Mouse (Mus musculus): Measurements from ENCODE around the gene Aamdc.

Aamdc gene

DNA sequence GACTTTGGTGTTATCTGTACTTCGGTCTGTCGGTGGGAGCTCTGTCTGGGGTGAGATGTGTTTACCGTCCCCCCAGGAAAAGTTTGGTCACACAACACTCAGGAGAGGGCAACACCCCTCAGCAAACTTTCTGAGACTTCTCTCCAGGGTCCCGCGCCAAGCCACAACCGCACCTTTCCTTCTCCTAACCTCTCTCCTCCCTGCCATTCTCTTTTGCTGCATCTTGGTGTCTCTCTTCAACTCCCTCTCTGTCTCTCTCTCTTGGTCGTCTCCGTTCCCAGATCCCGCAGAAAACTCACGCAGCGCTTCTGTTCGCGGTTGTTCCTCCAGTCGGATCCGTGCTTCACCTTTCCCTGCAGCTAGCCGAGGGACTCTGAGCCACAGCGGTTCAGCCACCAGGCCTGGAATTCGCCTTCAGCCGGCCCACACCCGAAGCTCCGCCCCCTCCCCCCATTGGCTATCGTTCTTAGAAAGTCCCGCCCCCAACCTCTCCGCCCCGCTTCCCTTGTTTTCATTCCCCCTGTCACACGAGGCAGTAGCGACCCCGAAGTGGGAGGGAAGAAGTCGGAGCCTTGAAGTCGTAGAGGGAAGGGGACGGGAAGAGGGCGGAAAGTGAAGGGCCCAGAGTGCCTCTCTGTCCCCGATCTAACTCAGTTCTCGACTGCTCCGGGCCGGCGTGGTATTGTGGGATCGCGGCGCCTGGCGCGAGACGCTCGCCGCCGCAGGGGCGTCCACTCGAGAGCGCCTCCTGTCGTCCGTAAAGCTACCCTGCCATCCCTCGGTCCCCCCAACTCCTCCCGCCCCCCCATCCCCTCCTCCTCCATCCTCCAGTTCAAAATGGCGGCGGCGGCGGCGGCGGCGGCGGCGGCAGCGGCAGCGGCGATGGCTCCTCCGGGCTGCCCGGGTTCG, at the start of gene Aamdc, which contains the start of gene Rsf1:
Gene Aamdc, minus strand, starts transcription at position 431 of the 909 bp plus-strand sequence.
Gene Rsf1, plus strand, starts transcription at position 823 of the 909 bp plus-strand sequence.
- peak; percentile 98 for DNase-seq

DNA sequence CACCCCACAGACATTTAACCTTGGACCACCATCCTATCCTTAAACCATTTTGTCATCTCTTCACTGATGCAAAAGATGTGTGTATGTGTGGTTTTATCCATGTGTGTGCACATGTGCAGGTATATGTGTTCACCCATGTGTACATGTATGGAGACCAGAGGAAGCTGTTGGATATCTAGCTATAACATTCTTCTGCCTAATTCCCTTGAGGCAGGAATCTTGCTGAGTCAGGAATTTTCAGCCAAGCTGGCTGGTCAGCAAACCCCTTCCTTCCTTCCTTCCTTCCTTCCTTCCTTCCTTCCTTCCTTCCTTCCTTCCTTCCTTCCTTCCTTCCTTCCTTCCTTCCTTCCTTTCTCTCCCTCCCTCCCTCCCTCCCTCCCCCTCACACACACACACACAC, 44.1 kb upstream of the Aamdc start:
- no peak for DNase-seq

DNA sequence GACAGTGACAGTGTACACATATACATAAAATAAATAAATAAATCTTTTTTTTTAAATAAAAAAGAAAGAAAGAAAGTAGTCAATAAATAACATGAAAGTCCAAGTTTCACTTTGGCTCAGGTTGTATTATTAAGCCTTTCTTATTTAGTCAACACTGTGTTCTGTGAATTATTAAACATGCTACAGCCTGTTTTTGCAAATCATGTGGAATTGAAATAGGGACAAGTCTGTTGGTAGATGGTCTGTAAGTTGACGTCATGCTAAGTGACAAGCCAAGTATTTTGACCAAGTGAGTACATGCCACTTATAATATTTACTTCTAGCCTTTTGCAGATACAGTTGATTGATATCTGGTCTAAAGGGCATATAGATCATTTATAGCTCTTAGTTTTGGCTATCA, 43.4 kb upstream of the Aamdc start:
- no peak for DNase-seq

DNA sequence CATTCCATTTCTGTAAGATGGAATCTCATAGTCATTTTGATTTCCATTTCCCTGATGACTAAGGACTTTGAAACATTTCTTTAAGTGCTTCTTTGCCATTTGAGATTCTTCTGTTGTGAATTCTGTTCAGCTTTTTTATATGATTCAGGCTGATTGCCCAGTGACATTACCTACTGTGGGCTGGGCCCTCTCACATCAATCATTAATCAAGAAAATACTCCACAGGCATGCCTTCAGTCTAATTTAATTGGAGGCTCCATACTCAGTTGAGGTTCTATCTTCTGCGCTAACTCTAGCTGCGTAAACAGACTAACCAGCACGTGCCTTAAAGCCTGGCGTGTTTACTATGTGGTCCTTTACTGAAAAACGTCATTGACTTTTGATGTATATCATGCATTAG, 42.0 kb upstream of the Aamdc start:
- no peak for DNase-seq

DNA sequence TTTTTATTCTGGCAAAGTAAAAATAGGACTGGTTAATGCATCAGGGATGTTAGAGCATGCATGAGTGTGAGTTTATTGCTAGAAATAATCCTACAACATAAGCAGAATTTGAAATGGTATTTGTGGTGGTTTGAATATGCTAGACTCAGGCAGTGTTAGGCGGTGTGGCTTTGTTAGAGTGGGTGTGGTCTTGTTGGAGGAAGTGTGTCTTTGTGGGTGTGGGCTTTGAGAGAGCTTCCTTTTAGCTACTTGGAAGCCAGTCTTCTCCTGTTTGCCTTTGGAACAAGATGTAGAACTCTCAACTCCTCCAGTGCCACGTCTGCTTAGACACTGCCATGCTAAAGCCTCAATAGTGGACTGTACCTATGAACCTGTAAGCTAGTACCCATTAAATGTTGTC, 19.3 kb upstream of the Aamdc start:
- DNase-seq, result no peak

DNA sequence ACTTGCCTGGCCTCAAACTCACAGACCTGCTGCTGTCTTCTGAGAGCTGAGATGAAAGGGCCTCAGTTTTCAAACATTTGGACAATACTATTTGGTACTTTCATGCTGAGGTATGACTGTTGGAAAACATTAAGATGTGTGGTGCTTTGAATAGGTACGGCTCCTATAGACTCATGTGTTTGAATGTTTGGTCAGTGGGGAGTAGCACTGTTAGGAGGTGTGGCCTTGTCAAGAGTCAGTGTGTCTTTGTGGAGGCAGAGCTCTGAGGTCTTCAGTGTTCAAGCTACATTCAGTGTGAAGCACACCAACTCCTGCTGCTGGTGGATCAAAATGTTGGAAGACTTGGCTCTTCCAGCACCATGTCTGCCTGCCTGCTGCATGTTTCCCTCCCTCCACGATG, 14.2 kb upstream of the Aamdc start:
- DNase-seq, result no peak

DNA sequence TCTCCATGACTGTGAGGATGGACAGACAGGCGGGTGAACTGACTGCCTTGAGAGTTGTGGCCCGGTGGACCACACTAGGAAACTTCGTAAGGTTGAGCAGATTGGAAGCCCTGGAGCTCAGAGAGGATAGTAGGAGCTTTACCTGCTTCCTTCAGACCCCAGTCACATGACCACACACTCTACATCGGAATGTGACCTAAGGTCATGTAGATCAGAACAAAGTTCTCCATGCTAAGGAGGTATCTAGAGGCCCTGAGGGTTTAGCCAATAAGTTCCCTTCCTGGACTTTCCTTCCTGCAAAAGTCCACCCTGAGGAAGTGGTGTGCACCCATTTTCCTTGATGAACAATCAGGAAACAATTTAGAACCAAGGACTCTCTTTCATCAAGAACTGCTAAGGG, 13.1 kb upstream of the Aamdc start:
- no peak for DNase-seq

DNA sequence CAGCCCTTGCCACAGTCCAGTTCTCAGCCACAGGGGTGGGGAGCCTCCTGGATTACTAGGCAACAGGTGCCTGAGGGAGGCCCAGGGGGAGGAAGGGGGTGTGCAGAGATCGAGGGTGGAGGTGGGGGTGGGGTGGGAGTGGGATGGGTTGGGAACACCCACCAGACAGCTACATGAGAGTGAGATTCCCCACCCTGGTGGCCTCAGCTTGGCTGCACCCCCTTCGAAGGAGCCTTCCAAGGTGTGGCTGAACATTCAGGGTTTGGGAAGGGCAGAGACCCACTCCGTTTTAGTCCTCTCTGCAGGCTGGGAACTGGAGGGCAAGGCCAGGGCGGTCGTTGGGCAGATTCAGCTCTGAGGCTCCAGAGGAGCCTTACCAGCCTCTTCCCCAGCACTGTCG, 12.0 kb upstream of the Aamdc start:
- DNase-seq, result no peak

DNA sequence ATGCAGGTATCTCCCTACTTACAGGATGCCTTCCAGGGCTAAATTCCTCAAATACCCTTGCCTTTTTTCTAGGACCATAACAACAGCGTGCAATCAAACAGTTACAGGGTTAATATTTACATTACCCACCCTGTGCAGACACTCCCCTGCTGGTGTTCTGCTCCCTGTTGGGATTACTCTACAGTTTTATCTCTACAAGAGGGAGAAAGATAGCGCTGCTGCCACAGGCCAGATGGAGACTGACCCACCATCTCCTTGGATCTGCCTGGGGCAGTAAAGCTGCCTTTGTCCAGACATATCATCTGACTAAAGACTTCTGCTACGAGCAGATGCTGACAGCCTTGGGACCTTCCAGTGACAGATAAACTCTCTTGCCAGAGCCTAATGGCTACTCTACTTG, 11.2 kb upstream of the Aamdc start:
- DNase-seq, result no peak

DNA sequence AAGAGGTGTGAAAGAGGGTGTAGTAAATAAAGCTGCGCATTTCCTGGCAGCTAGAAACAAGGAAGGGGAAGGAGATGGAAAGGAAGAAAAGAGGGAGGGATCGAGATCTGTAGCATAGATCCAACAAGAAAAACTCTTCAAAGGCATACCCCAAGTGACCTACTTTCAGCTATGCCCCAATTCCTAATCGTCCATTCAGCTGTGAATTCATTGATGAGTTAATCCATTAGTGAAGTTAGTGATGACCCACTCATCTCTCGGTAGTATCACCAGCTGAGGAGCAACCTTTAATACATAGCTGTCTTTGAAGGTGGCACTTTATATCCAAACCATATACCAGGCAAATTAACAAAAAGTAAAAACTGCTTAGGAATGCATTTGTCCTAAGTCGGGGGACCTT, 9.2 kb upstream of the Aamdc start:
- DNase-seq, result no peak

DNA sequence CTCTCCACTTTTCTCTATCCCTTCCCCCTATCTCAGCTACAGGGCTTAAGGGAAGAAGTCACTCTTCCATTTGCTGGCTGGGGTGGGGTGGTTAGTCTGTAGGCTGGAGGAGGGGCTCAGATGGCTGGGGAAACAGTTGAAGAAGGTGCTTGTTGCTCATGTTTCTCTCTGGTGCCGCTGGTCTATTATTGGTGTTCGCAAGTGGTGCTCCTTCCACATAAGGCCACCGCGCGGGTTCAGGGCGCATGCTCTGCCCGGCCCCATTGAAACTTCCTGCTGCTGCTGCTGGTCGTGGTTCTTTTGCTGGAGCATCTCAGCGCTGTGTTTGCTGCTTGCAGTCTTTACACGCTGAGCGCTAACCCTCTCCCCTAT, 1.5 kb upstream of the Aamdc start:
- DNase-seq, result peak; percentile 89 to 91

DNA sequence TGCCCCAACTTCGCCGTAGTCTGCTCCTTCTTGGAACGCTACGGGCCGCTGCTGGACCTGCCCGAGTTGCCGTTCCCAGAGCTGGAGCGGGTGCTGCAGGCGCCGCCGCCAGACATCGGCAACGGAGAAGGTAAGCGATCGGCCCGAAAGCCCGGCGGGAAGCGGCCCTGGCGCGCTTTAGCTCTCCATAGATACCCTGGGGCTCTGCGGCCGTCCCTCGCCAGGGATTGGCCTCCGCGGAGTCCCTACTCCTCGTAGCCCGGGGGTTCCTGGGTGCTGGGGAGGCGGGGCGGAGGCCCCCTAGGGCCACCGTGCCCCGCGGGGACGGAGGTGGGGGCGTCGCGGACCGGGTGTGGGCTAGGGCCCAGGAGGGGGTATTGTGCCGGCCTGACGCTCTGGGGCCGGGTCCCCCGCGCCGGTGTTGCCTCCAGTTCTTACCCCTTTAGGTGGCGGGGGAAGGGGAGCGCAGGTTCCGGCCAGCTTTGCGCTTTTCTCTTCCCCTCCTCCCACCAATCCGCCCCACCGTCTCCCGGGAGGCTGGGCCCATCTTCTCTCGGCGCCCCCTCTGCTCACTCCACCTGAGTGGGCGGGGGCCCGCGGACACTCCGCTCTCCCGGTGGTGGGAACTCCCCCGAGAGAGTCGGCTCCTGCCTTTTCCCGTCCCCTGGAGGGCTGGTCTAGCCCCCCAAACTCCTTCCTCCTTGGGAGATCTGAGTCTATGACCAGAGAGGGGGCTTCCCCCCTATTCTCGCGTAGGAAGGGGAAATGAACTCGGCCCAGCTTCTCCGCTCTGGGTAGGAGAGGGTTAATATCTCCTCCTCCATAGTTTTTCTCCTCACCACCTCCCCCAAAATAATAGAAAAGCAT, 912 bp upstream of the Aamdc start:
- peak; percentile 32 to 69 for DNase-seq

DNA sequence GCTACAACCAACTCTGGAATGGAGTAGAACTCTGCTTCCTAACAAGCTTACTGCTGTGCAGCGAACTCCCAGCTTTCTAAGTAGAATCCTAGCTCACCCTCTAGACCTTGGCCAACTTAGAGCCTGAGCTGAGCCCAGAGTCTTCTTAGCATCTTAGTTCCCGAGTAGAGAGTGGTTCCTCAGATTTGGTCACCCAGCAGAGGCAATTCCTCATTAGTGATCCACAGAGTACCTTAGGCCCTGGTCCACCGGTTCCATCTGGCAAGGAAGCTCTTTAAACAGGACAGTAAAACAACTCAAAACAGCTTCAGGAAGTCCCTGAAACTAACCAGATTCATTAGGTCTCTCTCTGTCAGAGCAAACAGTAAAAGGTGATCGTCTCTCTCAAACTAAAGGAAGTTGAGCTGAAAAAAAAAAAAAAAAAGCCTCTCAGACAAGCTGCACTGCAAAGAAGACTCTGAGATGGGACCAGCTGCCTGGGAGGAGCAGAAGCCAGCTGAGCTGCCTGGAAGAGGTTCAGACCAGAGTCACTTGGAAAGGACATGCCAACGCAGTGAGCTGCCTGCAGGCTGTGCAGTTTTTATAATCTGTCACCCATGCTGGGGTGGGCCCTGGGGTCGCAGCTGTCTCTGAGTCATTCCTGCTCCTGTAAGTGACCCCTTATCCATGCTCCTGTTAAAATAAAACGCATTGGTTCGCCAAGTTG, 783 bp downstream of the Aamdc start:
- peak; percentile 42 to 62 for DNase-seq

DNA sequence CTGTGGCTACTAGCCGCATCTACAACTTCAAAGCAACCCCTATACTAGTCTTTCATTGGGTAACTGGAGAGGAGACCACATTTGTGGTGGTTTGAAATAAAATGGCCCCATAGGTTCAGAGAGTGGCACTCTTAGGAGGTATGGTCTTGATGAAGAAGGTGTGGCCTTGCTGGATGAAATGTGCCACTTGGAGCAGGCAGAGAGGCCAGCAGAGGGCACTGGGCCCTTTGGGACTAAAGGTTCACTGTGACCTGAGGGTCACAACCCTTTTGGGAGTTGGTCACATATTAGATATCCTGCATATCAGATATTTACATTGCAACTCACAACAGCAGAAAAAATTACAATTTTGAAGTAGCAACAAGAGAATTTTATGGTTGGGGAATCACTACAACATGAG, 8.9 kb downstream of the Aamdc start:
- peak; percentile 17 to 39 for DNase-seq

DNA sequence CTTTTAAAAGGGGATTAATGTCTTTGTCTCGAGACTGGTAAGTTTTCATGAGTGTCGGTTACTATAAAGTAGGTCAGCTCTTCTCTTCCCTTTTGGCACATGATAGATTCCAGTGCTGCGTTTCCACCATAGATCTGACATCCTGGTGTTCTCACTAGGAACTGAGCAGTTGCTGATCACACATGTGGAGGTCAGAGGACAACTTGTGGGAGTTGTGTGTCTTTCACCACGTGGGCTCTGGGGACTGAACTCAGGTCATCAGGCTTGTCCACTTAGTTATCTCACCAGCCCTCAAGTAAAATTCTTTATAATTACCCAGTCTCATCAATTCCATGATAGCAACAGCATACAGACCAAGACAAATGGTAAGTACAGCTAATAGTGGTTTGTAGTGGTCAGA, 9.9 kb downstream of the Aamdc start:
- no peak for DNase-seq

DNA sequence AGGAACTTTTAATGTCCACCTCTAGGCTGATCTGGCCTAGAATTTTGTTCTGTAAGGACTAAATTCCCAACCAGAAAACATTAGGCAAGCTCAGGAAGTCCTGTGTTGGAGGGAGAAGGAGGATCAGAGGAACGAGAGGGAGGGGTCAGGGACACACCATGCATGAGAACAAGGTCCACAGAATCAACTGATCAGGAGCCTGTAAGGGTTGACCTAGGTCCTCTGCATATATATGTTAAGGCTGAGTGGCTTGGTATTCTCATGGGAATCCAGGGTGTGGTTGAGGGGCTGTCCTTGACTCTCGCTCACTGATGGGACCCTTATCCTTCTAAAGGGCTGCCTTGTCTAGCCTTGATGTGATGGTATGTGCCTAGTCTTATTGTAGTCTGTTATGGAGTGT, 15.7 kb downstream of the Aamdc start:
- DNase-seq, result no peak

DNA sequence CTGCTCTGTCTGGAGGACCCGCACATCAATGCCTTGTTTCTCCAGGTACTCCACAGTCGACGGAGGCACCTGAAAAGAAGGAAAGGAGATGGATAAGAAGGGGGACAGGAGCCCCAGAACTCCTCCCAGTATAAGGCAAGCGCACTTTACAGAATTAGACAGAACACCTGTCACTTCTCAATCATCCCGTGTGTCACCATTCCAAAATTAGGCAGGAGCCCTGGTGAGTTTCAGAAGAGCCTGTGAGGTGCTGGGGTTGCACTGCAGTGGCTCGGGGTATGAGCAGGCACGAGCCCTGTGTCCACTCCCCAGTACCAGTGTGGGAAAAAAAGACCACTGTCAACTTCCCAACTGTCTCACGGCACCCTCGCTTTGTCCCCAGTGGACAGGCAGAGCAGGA, 28.6 kb downstream of the Aamdc start:
- DNase-seq, result no peak

DNA sequence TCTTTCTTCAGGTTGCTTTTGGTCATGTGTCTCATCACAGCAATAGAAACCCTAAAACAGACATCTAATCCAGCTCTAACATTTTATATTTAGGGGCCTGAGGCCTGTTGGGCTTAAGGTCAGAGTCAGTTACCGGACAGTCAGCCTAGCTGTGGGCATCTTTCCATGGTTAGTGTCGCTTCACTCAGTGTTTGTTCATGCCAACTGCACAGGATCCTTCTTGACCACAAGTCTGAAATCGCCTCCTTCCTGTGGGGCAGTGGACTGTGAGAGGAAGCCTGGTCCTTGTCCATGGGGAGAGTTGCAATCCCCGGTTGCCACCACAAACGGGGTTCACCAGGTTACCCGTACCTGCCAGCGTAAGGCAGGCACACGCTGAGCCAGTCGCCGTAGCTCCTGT, 30.0 kb downstream of the Aamdc start:
- DNase-seq, result no peak

DNA sequence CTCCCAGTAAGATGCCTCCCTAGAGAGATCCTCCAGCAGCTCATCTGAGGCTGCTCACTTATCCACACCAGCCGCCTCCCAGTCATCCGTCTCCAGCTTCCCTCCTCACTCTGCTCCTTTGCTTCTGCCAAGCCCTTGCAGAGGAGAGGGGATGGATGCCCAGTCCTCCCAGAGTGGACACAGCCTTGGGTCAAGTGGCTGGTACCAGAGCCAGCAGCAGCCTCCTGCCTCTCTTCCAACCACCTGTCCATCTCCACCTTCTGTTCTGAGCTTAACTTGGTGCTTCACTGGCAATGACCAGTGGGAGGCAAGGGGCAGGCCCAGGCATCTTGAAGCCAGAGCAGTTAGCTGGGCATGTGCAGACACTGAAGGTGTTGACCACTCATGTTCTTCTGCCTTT, 32.8 kb downstream of the Aamdc start:
- no peak for DNase-seq

DNA sequence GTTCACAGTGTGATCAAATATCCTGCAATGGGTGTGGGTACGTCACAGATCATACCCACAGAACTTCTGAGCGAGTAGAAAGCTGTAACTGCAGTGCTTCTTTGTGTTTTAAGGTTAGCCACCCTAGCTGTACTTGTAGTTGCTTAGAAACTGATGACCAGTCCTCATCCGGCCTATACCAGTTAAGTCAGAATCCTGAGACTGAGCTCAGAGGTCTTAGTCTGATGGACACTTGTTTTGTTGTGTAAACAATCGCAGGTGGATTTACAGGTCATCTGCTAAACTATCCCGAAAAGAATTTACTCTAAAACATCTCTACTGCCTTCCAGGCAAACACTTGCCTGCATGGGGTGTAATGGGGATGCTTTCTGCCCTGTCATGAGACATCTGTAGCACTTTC, 42.7 kb downstream of the Aamdc start:
- DNase-seq, result no peak

DNA sequence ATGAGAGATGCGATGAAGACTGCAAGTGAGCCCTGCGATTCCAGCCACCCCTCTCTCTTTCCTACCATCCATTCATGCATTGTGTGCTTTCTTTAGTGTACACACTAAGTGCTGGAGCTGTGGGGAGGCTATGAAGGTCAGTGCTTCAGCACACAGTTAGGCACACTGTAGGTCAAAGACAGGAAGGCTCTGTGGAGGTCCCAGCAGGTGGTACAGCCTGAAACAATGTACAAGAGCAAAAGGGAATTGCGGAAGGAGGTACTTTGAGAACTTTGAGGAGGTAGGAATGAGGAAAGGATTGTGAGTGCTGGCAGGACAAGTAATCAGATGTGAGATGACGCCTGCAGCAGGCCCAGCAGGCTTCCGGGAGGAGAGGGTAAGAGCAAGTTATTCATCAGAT, 43.8 kb downstream of the Aamdc start:
- DNase-seq, result no peak

DNA sequence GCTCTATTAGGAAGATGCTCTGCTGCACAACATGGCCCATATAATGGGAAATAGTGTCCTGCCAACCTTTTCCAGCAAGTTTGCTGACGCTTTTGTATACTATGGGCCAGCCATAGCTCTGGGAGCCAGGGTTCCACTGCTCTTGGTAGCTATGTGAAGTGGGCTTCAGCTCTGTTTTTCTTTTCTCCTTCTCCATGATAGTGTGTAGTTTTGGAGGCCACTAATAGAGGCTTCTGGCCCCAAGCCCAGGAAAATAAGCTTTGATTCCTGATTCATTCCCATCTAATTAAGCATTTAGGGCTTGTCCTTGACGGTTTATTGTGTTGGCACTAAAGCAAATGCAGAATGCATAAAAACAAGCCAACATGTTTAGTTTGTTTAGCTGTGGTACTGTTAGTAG, 59.4 kb downstream of the Aamdc start:
- no peak for DNase-seq

DNA sequence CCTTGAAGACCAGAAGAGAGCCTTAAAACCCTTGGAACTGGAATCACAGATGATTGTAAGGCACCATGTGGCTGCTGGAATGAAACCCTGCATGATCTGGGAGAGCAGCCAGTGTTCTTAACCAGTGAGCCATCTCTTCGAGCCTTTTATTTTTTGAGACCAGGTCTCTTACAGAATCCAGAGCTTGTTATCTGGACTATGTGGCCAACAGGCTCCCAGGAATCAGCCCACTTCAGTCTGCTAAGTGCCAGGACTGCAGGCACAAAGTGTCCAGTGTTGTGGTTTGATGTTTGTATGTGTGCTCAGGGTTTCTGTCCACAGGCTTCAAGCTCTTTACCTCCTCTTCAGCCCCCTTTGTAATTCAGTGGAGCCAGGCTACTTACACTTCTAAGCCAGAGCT, 64.5 kb downstream of the Aamdc start:
- DNase-seq, result no peak
